Mouse (Mus musculus): ENCODE measurements around the gene Skida1. TPM values are rescaled to one million over a fixed set of nuclear protein-coding genes. Genes with fewer than 3 reads are reported as not detected.

The Skida1 gene
- polyA plus RNA-seq, 1 experiment from 2014 or later = 2.4 TPM

DNA sequence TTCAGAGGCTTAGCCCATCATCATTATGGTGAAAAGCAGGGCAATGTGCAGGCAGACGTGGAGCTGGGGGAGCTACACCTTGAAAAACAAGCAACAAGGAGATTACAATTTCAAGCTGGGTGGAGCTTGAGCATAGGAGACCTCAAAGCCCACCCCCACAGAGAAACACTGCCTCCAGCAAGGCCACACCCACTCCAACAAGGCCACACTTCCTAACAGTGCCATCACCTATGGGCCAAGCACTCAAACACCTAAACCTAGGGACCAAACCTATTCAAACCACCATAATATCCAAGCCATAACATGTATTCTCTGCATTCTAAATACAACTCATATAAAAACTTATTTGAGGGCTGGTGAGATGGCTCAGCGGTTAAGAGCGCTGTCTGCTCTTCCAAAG lies 46.5 kb downstream of the Skida1 start:
- Histone ChIP-seq H3K27me3 (replicated peaks; ENCODE audit: control insufficient read depth, insufficient read depth, low read length) (no peaks in the 10 kb centered on the region), H3K9me3 (ENCODE audit: control insufficient read depth, low read length) (no peaks in the 10 kb centered on the region), H3K4me1 (replicated peaks; ENCODE audit: control insufficient read depth, insufficient read depth, low read length) (no peaks in the 10 kb centered on the region), H3K27ac (ENCODE audit: low read depth, low read length) (no peak overlapping the region), H3K4me3 (ENCODE audit: low read depth, low read length) (no peak overlapping the region), H3K9ac (ENCODE audit: low read depth, low read length) (no peak overlapping the region), H3K36me3 (ENCODE audit: control insufficient read depth, insufficient read depth, low read length) (no peaks in the 10 kb centered on the region), H3K4me2 (no peak overlapping the region)
- DNase-seq (ENCODE audit: low spot score) = no peak
- WGBS = 80% methylated on average over 3 of the region's 3 CpGs
- no peak for ATAC-seq (replicated peaks; ENCODE audit: low FRiP score)

DNA sequence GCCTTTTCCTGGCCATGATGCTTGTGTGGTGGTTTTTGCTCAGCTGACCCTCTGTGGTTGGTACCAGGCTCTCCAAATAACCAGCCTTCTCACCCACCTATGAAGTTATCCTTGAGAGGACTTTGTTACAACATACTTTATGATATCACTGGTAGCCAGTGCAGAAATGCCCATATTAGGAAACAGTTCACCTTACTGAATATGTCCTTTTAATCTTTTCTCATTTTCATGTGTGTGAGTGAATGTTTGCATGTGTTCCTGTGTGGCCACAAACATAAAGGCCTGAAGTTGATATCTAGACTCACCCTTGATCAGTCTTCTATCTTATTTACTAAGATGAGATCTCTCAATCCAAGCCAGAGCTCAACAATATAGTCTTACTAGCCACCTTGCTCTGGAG lies 52.0 kb downstream of the Skida1 start, which contains the start of gene H2al2a:
Gene H2al2a (minus strand): TSS at position 101 of the 400 bp plus-strand sequence.
- no peak within 1 kb of the TSS for H3K9ac ChIP-seq (ENCODE audit: low read depth, low read length)
- no peaks in the 10 kb centered on the region for H3K9me3 ChIP-seq (ENCODE audit: control insufficient read depth, low read length)
- H3K27ac ChIP-seq (ENCODE audit: low read depth, low read length) = no peak within 1 kb of the TSS
- H3K4me1 ChIP-seq (replicated peaks; ENCODE audit: control insufficient read depth, insufficient read depth, low read length) = no peaks in the 10 kb centered on the region
- ATAC-seq (replicated peaks; ENCODE audit: low FRiP score) (no peak), DNase-seq (ENCODE audit: low spot score) (no peak)
- H3K36me3 ChIP-seq (ENCODE audit: control insufficient read depth, insufficient read depth, low read length) = no peaks in the 10 kb centered on the region
- H3K4me3 ChIP-seq (ENCODE audit: low read depth, low read length) = no peak within 1 kb of the TSS
- no peak within 1 kb of the TSS for H3K4me2 ChIP-seq
- no peaks in the 10 kb centered on the region for H3K27me3 ChIP-seq (replicated peaks; ENCODE audit: control insufficient read depth, insufficient read depth, low read length)

Small RNAs within 50 kb of the gene (microRNA-seq; reads per million reads assigned to microRNA genes)
- gene Mir7655 (ENCODE audit: borderline number of aligned reads) = 14.4 reads per million, percentile 27 among the genes with 10 or more reads in this experiment

Other genes starting within 250 kb of the Skida1 start
- gene H2al2a, start 52.1 kb downstream of the Skida1 start, polyA plus RNA-seq (2014; fragmentation: Nextera tagmentation; extraction: Ambion mirVana) = not detected in 2 replicates
- 3.4 and 3.9 TPM in 2 replicates for gene A930004D18Rik, start 11.3 kb downstream of the Skida1 start, polyA plus RNA-seq (2014; fragmentation: Nextera tagmentation; extraction: Ambion mirVana)
- gene Mllt10, start 6.2 kb upstream of the Skida1 start, polyA plus RNA-seq (2014; fragmentation: Nextera tagmentation; extraction: Ambion mirVana) = 34.0 and 39.9 TPM in 2 replicates